Mouse (Mus musculus): ENCODE results near the gene 2310057M21Rik.
"Not testable (repeated sequence)": the region's sequence is repeated elsewhere in the genome, so short reads cannot be mapped to it uniquely, and the experiment has no call there.

Gene 2310057M21Rik

GRCm38 (mm10) chr7:131362615-131363300, at the start of gene 2310057M21Rik:
TSS of gene 2310057M21Rik (minus strand) at chr7:131362759.
- DNase-seq, result peak; percentile 97

DNA sequence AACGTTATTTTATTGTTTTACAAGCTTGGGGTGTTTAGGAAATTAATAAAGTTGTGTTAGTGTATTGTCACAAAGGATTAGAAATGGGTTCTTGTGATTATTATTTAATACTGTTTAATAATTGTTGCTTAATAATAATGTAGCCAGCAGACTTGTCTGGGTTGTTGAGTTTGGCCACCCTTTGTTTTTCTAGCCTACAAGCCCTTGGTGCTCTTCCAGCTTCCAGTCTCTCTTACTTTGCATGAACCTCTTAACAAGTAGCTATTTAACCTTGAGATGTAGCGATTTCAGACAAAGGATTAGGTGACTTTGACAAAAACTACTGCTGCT, 49.3 kb upstream of the 2310057M21Rik start:
- DNase-seq, result no peak

- DNase-seq, result peak; percentile 51
Measured at GRCm38 (mm10) chr7:131411221-131411940, 48.8 kb upstream of the 2310057M21Rik start.

GRCm38 (mm10) chr7:131410416-131411058, 48.0 kb upstream of the 2310057M21Rik start, which contains the start of the genes Ikzf5 and Acadsb:
TSS of gene Ikzf5 (minus strand) at chr7:131410521.
TSS of gene Acadsb (plus strand) at chr7:131410601.
- peak; percentile 98 for DNase-seq

GRCm38 (mm10) chr7:131409988-131410385, 47.4 kb upstream of the 2310057M21Rik start:
- DNase-seq, result no peak

- peak; percentile 28 for DNase-seq
Measured at GRCm38 (mm10) chr7:131409321-131409987, 46.9 kb upstream of the 2310057M21Rik start.

GRCm38 (mm10) chr7:131391761-131392160, 29.2 kb upstream of the 2310057M21Rik start:
- not testable (repeated sequence) for DNase-seq

- peak; percentile 34 for DNase-seq
Measured at GRCm38 (mm10) chr7:131371880-131372651, 9.5 kb upstream of the 2310057M21Rik start.

- no peak for DNase-seq
Measured at GRCm38 (mm10) chr7:131371470-131371860, 8.9 kb upstream of the 2310057M21Rik start.

GRCm38 (mm10) chr7:131370648-131371469, 8.3 kb upstream of the 2310057M21Rik start, which contains the start of gene Pstk:
TSS of gene Pstk (plus strand) at chr7:131371141.
- peak; percentile 93 for DNase-seq

DNA sequence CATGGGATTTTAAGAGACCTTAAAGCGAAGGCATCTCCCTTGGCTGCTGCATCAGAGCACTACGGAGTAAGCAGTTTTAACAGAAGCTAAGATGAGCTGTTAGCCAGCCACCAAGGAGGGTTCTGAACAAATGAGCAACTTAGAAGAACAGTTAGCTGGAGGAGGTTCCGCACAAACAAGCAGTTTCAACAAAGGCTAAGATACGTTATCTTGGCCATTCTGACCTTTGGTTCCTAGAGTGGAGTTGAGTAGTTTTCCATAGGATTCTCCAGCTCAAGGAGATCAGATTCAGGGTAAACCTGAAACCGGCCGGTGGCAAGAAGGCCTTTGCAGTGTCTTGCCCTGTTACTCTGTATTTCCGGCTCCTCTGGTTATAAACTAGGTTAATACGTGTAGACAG, 1.6 kb upstream of the 2310057M21Rik start:
- DNase-seq, result no peak

DNA sequence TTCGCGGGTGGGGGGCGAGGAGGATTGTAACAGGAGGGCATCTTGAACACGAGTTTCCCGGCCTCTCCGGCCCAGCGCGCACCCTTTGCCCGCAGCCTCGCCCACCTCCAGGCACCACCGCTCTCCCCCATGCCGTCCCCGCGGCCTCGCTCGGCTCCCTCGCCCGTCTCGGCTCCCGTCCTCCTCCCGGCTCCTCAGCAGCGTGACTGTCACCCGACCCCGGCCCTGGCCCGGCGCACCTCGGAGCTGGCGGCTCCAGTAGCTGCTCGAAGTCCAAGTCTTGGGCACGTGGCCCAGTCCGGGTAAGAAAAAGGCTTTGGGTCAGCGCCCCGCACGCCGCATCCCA, 317 bp downstream of the 2310057M21Rik start:
- no peak for DNase-seq

DNA sequence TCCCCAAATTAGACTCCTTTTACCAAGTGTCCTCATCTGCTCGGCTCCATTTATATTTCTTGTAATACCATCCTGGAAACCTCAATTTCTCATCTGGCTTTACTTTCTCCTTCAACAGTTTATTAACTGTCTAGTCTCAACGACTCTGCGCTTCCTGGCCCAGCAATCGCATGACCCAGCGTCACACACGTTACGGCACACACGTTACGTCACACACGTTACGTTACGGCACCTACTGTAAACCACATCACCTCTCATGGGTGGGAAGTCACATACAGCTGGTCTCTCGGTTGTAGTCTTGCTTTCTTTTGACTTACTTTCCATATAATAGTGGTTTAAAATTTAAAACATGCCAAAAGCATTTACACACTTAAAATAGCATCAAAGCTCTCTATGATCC, 6.5 kb downstream of the 2310057M21Rik start:
- no peak for DNase-seq

GRCm38 (mm10) chr7:131345856-131346541, 16.6 kb downstream of the 2310057M21Rik start:
- peak; percentile 27 for DNase-seq

DNA sequence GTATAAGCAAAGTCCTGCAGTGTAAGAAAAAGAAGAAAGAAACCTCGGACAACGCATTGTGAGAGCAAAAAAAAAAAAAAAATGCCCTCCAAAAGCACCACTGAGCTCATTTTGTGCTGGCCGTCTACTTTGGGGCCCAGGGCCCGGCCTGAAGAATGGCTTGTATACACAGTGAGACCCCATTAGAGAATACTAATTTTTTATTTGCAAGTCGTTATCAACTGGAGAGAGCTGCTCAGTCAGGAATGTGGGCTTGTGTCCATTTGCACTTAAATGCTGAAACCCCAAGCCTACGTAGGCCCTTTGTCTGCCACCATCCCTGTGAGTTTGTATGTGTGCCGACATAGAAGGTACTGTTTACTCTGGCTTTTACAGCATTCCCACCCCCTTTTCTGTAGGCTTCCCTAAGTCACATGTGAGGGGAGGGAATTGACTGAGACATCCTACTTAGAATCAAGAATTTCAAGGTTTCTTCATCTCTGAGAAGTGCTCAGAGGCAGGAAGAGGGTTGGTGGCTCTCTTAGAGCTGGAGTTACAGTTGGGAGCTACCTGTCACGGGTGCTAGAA, 25.0 kb downstream of the 2310057M21Rik start:
- DNase-seq, result no peak

GRCm38 (mm10) chr7:131333564-131333963, 29.0 kb downstream of the 2310057M21Rik start, which contains the start of gene Fam24a:
TSS of gene Fam24a (plus strand) at chr7:131333864.
- DNase-seq, result no peak

- DNase-seq, result no peak
Measured at GRCm38 (mm10) chr7:131331688-131332087, 30.9 kb downstream of the 2310057M21Rik start.

- DNase-seq, result no peak
Measured at GRCm38 (mm10) chr7:131329416-131329815, 33.1 kb downstream of the 2310057M21Rik start, which contains the start of gene Fam24b. TSS of gene Fam24b (minus strand) at chr7:131329516.

GRCm38 (mm10) chr7:131327054-131327453, 35.5 kb downstream of the 2310057M21Rik start:
- no peak for DNase-seq

DNA sequence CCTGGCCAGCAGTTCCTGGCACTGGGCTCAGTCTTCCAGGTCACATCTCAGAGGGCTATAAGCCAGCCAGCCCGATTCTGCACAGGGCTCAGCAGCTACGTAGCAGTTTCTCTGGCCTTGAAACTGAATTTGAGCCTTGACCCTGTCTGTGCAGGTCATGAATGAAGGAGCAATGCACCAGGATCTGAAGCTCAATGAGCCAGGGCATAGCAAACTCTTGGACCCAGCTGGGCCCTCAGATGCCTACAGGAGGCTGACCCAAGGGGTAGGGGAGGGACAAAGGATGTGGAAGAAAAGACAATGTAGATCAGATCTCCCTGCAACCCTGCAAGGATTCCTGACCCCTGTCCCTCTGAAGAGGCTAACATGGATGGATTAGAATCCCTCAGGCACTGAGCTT, 40.4 kb downstream of the 2310057M21Rik start, which contains the start of gene Cuzd1:
TSS of gene Cuzd1 (minus strand) at position 101 of the 400 bp plus-strand sequence.
- no peak for DNase-seq

Measured in cerebellum, adult 9-10 months (tissue).